Mouse (Mus musculus) neural tube, embryonic 12.5 days (tissue): ENCODE measurements around the gene Pygl. TPM values are rescaled to one million over a fixed set of nuclear protein-coding genes. Genes with fewer than 3 reads are reported as not detected.

Experiments
- ATAC-seq: fragments of 200-750 bp; cut with Nextera tagmentation; 2 replicates; pipeline ENCODE4 v1.8.0; 2017; ENCODE audit warnings: low read depth, mild to moderate bottlenecking, moderate TSS enrichment, moderate library complexity; ENCODE audit not compliant: low FRiP score
- H3K27ac ChIP-seq: fragments of 300-500 bp; sonication (generic); 2 replicates; pipeline ENCODE4 v1.5.1; 2016
- H3K27me3 ChIP-seq: fragments of 300-500 bp; sonication (generic); replicated peaks from 2 replicates; pipeline ENCODE4 v1.6.1; 2016; ENCODE audit warnings: mild to moderate bottlenecking
- H3K36me3 ChIP-seq: fragments of 300-500 bp; sonication (generic); 2 replicates; pipeline ENCODE4 v1.6.1; 2016; ENCODE audit warnings: mild to moderate bottlenecking
- H3K4me1 ChIP-seq: fragments of 300-500 bp; sonication (generic); 2 replicates; pipeline ENCODE4 v1.6.1; 2016
- H3K4me2 ChIP-seq: fragments of 300-500 bp; sonication (generic); replicated peaks from 2 replicates; pipeline ENCODE4 v1.6.1; 2016; ENCODE audit warnings: mild to moderate bottlenecking
- H3K4me3 ChIP-seq: fragments of 300-500 bp; sonication (generic); 2 replicates; pipeline ENCODE4 v1.5.1; 2016
- H3K9ac ChIP-seq: fragments of 300-500 bp; sonication (generic); 2 replicates; pipeline ENCODE4 v1.6.1; 2016; ENCODE audit warnings: mild to moderate bottlenecking
- H3K9me3 ChIP-seq: fragments of 300-500 bp; sonication (generic); 2 replicates; pipeline ENCODE4 v1.6.1; 2016; ENCODE audit warnings: mild to moderate bottlenecking
- WGBS: fragments of 180-500 bp; shearing (Covaris S2); methylation state at CpG from one replicate; pipeline ENCODE4 v1.1.7; 2016; 5-methylcytosine and 5-hydroxymethylcytosine counted together
- polyA plus RNA-seq: library from polyadenylated mRNA; unstranded; fragments of >200 nt; fragmentation: Nextera tagmentation; extraction: Ambion mirVana; gene quantifications from 2 replicates; pipeline ENCODE4 v1.2.1, GENCODE M21; 2016

Pygl gene
- polyA plus RNA-seq, 1 experiment from 2014 or later, result 5.3 TPM

GRCm38 (mm10) chr12:70223331-70223730 is 8.0 kb downstream of the Pygl start:
- Histone ChIP-seq H3K9me3 (no peaks in the 10 kb centered on the region), H3K4me1 (peaks cover 14% of the 10 kb centered on the region), H3K27ac (no peak overlapping the region), H3K4me3 (no peak overlapping the region), H3K36me3 (no peaks in the 10 kb centered on the region), H3K4me2 (no peak overlapping the region), H3K9ac (no peak overlapping the region), H3K27me3 (0 out of 2 replicates have a peak, but pooled peaks cover 5% of the 10 kb centered on the region)
- WGBS, result 83% methylated on average over 4 of the region's 4 CpGs
- ATAC-seq, result no peak

GRCm38 (mm10) chr12:70221425-70221824 is 9.9 kb downstream of the Pygl start:
- Histone ChIP-seq H3K9me3 (no peaks in the 10 kb centered on the region), H3K4me1 (0 out of 2 replicates have a peak, but pooled peaks cover under 1% of the 10 kb centered on the region), H3K27ac (no peak overlapping the region), H3K4me2 (no peak overlapping the region), H3K27me3 (0 out of 2 replicates have a peak, but pooled peaks cover 5% of the 10 kb centered on the region), H3K36me3 (no peaks in the 10 kb centered on the region), H3K9ac (no peak overlapping the region), H3K4me3 (no peak overlapping the region)
- 83% methylated on average over 5 of the region's 5 CpGs for WGBS
- ATAC-seq, result no peak

DNA sequence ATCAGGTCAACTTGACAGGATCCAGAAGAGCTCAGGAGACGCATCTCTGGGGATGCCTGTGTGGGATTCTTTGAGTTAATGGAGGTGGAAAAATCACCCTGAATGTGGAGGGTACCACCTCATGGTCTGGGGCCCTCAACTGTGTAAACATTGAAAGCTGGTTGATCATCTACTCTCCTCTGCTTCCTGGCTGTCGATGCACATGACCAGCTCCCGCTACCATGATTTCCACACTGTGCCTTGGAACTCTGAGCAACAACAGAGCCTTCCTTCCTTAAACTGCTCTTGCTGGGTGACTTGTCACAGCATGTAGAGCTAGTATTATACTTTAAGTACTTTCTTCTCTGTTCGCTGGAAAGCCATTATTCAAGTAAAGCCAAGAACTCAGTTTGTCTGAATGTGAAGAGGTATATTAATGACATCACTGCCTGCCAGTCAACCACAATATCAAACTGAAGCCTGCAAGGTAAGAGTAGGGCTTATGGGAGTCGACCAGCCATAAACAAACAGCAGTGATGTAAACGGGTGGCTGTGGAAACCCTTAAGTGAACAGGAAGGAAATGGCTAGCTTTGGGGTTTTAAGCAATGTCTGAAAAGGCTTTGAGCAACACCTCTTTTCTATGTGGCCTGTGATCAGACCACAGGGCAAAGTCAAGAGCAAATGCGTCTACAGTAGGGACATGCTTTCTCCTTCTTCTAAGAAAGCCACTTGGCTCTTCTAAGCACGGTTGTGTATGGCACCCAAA is 12.3 kb downstream of the Pygl start:
- WGBS, result 88% methylated on average over 8 of the region's 8 CpGs
- no peaks in the 10 kb centered on the region for H3K36me3 ChIP-seq
- ATAC-seq, result no peak

GRCm38 (mm10) chr12:70216229-70216800 is 15.0 kb downstream of the Pygl start:
- Histone ChIP-seq H3K36me3 (no peaks in the 10 kb centered on the region), H3K4me1 (no peaks in the 10 kb centered on the region), H3K27me3 (no peaks in the 10 kb centered on the region), H3K27ac (no peak overlapping the region), H3K9ac (no peak overlapping the region), H3K4me3 (no peak overlapping the region), H3K9me3 (no peaks in the 10 kb centered on the region), H3K4me2 (no peak overlapping the region)
- 74% methylated on average over 16 of the region's 16 CpGs for WGBS
- ATAC-seq, result no peak

More for the DNA sequence above, 12.3 kb downstream of the Pygl start:
- H3K27me3 ChIP-seq, result no peaks in the 10 kb centered on the region
- no peak overlapping the region for H3K27ac ChIP-seq
- H3K4me3 ChIP-seq, result no peak overlapping the region
- no peaks in the 10 kb centered on the region for H3K9me3 ChIP-seq
- no peaks in the 10 kb centered on the region for H3K4me1 ChIP-seq
- no peak overlapping the region for H3K9ac ChIP-seq
- H3K4me2 ChIP-seq, result no peak overlapping the region

GRCm38 (mm10) chr12:70214281-70214680 is 17.0 kb downstream of the Pygl start:
- Histone ChIP-seq H3K27ac (no peak overlapping the region), H3K4me2 (no peak overlapping the region), H3K9me3 (no peaks in the 10 kb centered on the region), H3K9ac (no peak overlapping the region), H3K4me3 (no peak overlapping the region), H3K4me1 (no peaks in the 10 kb centered on the region), H3K27me3 (no peaks in the 10 kb centered on the region), H3K36me3 (no peaks in the 10 kb centered on the region)
- no peak for ATAC-seq
- 86% methylated on average over 8 of the region's 8 CpGs for WGBS

DNA sequence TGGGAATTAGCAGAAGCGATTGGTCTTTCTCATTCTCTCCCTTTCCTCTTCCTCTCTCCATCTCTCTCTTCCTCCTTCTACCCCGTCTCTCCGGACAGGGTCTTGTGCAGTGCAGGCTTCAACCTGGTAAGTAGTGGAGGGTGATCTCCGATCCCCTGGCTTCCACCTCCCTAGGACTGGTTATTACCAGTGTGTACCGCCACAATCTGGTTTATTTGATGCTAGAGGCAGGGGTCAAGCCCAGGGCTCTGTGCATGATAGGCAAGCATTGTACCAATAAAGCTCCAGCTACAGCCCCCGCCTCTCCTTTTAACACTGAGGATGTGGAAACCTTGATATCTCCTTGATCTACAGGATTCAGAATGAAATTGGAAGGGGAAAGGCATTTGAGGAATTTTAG is 17.7 kb downstream of the Pygl start:
- Histone ChIP-seq H3K9ac (no peak overlapping the region), H3K4me3 (no peak overlapping the region), H3K4me2 (no peak overlapping the region), H3K27me3 (no peaks in the 10 kb centered on the region), H3K36me3 (no peaks in the 10 kb centered on the region), H3K9me3 (no peaks in the 10 kb centered on the region), H3K4me1 (no peaks in the 10 kb centered on the region), H3K27ac (no peak overlapping the region)
- no peak for ATAC-seq
- 86% methylated on average over 6 of the region's 6 CpGs for WGBS

DNA sequence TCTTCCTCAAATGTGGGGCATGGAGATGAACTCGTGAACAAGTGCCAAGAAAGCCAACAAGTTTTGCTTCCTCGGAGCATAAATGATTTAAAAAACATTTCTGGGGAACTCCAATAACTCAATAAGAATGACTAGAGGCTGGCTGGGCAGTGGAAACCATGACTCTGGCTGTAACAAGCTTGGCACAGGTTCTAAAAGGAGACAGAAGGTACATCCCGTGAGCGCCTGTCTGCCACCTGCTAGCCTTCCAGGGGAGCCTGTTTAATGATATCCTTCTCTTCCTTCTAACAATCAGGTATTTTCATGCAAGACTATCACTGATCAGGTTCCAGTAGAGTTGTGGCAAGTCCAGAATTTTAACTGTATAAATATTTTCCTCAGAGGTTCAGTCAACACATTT is 18.8 kb downstream of the Pygl start:
- Histone ChIP-seq H3K9me3 (no peaks in the 10 kb centered on the region), H3K27me3 (no peaks in the 10 kb centered on the region), H3K4me3 (no peak overlapping the region), H3K27ac (no peak overlapping the region), H3K4me1 (no peaks in the 10 kb centered on the region), H3K9ac (no peak overlapping the region), H3K36me3 (no peaks in the 10 kb centered on the region), H3K4me2 (no peak overlapping the region)
- 87% methylated on average over 4 of the region's 4 CpGs for WGBS
- no peak for ATAC-seq

DNA sequence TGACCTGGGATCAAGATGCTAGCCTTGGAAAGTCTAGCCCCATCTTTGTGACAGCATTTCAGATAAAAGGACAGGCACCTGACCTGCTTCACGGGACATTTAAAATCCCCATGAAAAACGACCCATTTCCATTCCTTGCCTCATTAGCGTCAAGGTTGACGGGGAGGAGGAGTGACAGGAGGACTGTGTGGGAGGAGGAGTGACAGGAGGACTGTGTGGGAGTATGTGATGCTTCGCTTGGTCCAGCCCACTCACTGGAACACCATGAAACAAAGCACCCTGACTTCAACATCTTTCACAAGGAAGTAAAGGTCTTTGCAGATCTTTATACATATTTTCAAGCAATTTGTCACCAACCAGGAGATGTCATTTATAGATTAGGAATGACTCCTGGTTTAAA is 23.1 kb downstream of the Pygl start:
- 74% methylated on average over 5 of the region's 5 CpGs for WGBS
- Histone ChIP-seq H3K4me3 (no peak overlapping the region), H3K4me1 (no peaks in the 10 kb centered on the region), H3K9me3 (no peaks in the 10 kb centered on the region), H3K27me3 (no peaks in the 10 kb centered on the region), H3K27ac (no peak overlapping the region), H3K9ac (no peak overlapping the region), H3K36me3 (no peaks in the 10 kb centered on the region), H3K4me2 (no peak overlapping the region)
- ATAC-seq, result no peak

DNA sequence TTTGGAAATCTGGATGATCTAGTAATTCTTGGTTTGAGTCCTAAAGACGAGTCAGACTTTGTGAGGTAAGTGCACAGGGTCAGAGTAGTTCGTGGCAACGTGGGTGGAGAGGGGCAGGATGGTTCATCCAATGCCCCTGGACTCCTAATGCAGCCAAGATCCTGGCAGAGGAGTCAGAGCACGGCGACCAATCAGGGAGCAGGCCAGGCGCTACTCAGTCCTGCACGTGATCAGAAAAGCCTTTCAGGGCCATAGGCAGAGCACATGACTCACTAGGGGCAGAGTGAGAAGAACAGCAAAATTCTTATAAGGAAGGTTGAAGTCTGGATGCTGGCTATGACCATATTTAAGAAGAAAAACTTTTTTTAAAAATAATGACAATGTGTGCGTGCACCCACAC is 26.9 kb downstream of the Pygl start:
- 80% methylated on average over 8 of the region's 8 CpGs for WGBS
- Histone ChIP-seq H3K9ac (no peak overlapping the region), H3K4me2 (no peak overlapping the region), H3K27ac (no peak overlapping the region), H3K27me3 (no peaks in the 10 kb centered on the region), H3K36me3 (no peaks in the 10 kb centered on the region), H3K4me3 (no peak overlapping the region), H3K9me3 (no peaks in the 10 kb centered on the region), H3K4me1 (no peaks in the 10 kb centered on the region)
- no peak for ATAC-seq

DNA sequence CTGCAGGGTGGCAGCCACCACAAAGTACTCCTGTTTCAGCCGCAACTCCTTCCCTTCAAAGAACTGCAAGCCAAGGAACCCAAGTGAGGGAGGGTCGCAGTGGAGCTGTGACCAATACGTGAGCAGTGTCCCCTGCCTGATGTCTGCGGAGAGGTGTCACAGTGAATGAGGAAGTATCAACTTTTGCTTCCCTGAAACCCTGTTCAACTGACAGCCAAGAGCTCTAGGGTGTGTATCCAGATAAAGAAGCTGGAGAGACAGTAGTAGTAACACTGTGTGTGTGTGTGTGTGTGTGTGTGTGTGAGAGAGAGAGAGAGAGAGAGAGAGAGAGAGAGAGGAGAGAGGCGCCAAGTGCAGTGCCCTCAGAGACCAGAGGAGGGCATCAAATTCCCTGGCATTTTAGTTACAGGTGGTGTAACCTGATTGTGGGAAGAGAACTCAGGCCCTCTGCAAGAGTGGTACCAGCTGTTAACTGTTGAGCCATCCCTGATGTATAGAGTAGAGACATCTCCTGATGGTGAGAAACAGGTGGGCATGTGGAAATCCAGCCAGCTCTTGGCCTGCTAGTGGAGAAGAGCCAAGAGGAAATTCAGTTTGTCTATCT is 29.3 kb downstream of the Pygl start:
- WGBS, result 84% methylated on average over 5 of the region's 5 CpGs
- no peak for ATAC-seq

DNA sequence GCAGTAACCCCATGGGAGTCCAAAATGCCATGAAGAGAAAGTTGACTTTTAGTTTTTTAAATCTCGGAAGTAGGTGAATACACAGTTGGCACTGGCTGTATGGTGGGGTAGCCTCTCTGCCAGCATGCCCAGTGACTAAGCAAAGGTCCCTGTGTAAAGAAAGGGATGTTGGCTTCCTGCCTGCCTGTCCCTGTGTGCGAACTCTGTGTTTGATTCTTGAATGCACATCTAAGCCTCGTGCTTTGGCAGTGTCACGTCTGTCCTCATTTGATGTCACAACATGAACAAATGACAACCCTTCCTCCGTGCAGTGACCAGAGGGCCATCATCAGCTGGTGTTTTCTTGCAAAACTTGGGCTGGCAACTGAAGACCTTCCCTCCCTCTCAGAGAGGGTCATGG is 34.9 kb downstream of the Pygl start:
- no peak for ATAC-seq
- Histone ChIP-seq H3K36me3 (no peaks in the 10 kb centered on the region), H3K9ac (no peak overlapping the region), H3K27me3 (no peaks in the 10 kb centered on the region), H3K4me2 (no peak overlapping the region), H3K4me3 (no peak overlapping the region), H3K9me3 (no peaks in the 10 kb centered on the region), H3K4me1 (no peaks in the 10 kb centered on the region; the same call in 1 of the 2 replicates), H3K27ac (no peak overlapping the region)
- WGBS, result 89% methylated on average over 5 of the region's 5 CpGs

More for the DNA sequence above, 29.3 kb downstream of the Pygl start:
- Histone ChIP-seq H3K4me3 (no peak overlapping the region), H3K4me2 (no peak overlapping the region), H3K4me1 (no peaks in the 10 kb centered on the region), H3K27ac (no peak overlapping the region), H3K9ac (no peak overlapping the region), H3K9me3 (no peaks in the 10 kb centered on the region), H3K36me3 (no peaks in the 10 kb centered on the region), H3K27me3 (no peaks in the 10 kb centered on the region)

DNA sequence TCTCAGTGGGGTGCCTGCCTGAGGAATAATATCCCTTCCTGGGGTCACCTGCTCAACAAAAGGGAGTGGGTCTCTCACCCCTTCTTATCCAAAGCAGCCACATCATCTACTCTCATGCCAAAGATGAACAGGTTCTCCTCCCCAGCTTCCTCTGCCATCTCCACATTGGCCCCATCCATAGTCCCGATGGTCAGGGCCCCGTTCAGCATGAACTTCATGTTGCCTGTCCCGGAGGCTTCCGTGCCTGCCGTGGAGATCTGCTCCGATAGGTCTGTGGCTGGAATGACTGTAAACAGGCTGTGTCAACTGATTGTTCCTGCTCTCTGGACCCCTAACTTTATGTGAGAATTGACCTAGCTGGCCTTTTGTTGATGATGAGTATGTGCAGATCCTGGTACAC is 35.9 kb downstream of the Pygl start:
- no peaks in the 10 kb centered on the region for H3K27me3 ChIP-seq
- H3K4me3 ChIP-seq, result no peak overlapping the region
- H3K4me2 ChIP-seq, result no peak overlapping the region
- H3K9ac ChIP-seq, result no peak overlapping the region
- H3K4me1 ChIP-seq, result no peaks in the 10 kb centered on the region; the same call in 1 of the 2 replicates
- no peaks in the 10 kb centered on the region for H3K9me3 ChIP-seq
- no peak for ATAC-seq
- 97% methylated on average over 6 of the region's 6 CpGs for WGBS
- no peak overlapping the region for H3K27ac ChIP-seq
- no peaks in the 10 kb centered on the region for H3K36me3 ChIP-seq
